ENCODE assay signal across 8 mouse cellular contexts in the genomic region with DNA sequence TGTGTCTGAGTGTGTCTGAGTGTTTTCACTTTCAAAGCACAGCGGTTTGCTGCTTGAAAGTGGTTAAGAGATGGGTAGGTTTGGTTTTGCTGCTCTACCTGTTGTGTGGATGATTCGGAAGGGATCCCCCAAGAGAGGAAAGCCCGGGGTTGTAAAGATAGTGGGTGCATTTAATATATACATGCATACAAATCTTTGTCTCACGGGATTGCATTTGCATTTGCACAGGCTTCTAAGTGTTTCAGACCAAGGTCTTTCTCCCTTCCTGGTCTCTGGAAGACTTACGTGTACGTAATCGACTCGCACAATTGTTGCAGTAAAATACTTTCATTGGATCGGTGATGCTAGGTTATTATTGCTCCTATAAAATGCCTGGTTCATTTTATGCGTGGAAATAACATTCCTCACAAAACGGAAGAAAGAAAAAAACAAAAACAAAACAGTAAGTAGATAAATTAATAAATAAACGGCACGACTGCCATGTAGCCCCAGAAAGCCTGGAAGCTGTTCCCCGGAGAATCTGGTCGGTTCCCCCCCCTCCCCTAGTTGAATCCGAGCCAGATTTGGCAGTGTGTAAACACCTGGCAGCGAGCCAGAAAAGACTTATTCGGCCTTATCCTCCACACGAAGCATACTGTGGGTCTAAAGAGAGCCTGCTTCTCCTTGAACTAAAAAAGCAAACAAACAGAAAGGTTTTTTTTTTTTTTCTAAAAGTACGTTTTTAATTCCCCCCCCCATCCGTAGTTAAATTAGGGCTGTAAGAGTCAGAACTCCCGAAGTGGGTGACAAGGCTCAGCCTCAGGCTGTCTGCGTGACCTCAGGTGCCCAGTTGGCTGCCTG. TPM values are rescaled to one million over a fixed set of nuclear protein-coding genes. Genes with fewer than 3 reads are reported as not detected.
A peak's percentile ranks its signal among the peaks of the same experiment; 100 is the strongest.
DNase-seq lines count a peak whose midpoint lies in the region; ATAC-seq and TF ChIP-seq lines count a peak whose summit lies in the region.

No protein-coding gene starts in this region.

- no peak overlapping the region for H3K4me3 ChIP-seq in lung, adult 2 months (replicated peaks; ENCODE audit: extremely low read depth, low read depth, low read length)
- H3K4me3 ChIP-seq in heart, embryonic 11.5 days (ENCODE audit: low read depth, low read length), result peak overlapping the region; percentile 58
- peak overlapping the region; percentile 66 for H3K4me3 ChIP-seq in kidney, embryonic 16.5 days (ENCODE audit: low read length)
- H3K4me3 ChIP-seq in stomach, postnatal 0 days (ENCODE audit: low read depth, low read length), result peak overlapping the region; percentile 58

- 5% methylated on average over 23 of the region's 23 CpGs for WGBS in lung, adult 2 months
- 8% methylated on average over 23 of the region's 23 CpGs for WGBS in heart, embryonic 11.5 days (ENCODE audit: insufficient replicate concordance)
- WGBS in kidney, embryonic 16.5 days, result 6% methylated on average over 23 of the region's 23 CpGs
- 8% methylated on average over 23 of the region's 23 CpGs for WGBS in stomach, postnatal 0 days

- TF ChIP-seq CTCF in lung, adult 2 months (IDR thresholded peaks at IDR 0.05; ENCODE audit: insufficient read depth, low read length), result no peak
- TF ChIP-seq CTCF in stomach, postnatal 0 days (IDR thresholded peaks at IDR 0.05; ENCODE audit: low read depth), result no peak

- no peaks in the 10 kb centered on the region for H3K36me3 ChIP-seq in heart, embryonic 11.5 days (ENCODE audit: control insufficient read depth, insufficient read depth, low read length)
- no peaks in the 10 kb centered on the region for H3K36me3 ChIP-seq in kidney, embryonic 16.5 days (ENCODE audit: insufficient read depth, low read length)
- H3K36me3 ChIP-seq in stomach, postnatal 0 days (ENCODE audit: control insufficient read depth, insufficient read depth, low read length), result no peaks in the 10 kb centered on the region

- 0 out of 2 replicates have a peak overlapping the region, but pooled peaks have one; percentile 29 for H3K27ac ChIP-seq in heart, embryonic 11.5 days (ENCODE audit: low read depth, low read length)
- peak overlapping the region; percentile 85 for H3K27ac ChIP-seq in kidney, embryonic 16.5 days (ENCODE audit: low read length)
- H3K27ac ChIP-seq in stomach, postnatal 0 days (replicated peaks), result peak overlapping the region; percentile 53; the same call in 1 of the 2 replicates

- H3K27me3 ChIP-seq in heart, embryonic 11.5 days (ENCODE audit: control insufficient read depth, insufficient read depth, low read length), result peaks cover 16% of the 10 kb centered on the region; the same call in 1 of the 2 replicates
- peaks cover 12% of the 10 kb centered on the region; the same call in 1 of the 2 replicates for H3K27me3 ChIP-seq in kidney, embryonic 16.5 days (ENCODE audit: insufficient read depth, low read length)
- no peaks in the 10 kb centered on the region for H3K27me3 ChIP-seq in stomach, postnatal 0 days (ENCODE audit: control insufficient read depth, insufficient read depth, low read length)

- no peaks in the 10 kb centered on the region for H3K9me3 ChIP-seq in heart, embryonic 11.5 days (replicated peaks; ENCODE audit: control insufficient read depth, low read length)
- H3K9me3 ChIP-seq in kidney, embryonic 16.5 days (ENCODE audit: low read length), result no peaks in the 10 kb centered on the region
- no peaks in the 10 kb centered on the region for H3K9me3 ChIP-seq in stomach, postnatal 0 days (ENCODE audit: control insufficient read depth, low read length)

- ATAC-seq in heart, embryonic 11.5 days (replicated peaks; ENCODE audit: insufficient number of reproducible peaks, low FRiP score, low TSS enrichment), result no peak
- ATAC-seq in kidney, embryonic 16.5 days (ENCODE audit: low FRiP score, low TSS enrichment), result no peak
- no peak for ATAC-seq in stomach, postnatal 0 days (ENCODE audit: low FRiP score, low TSS enrichment)
- ATAC-seq in erythroblast, adult 5-6 weeks (replicated peaks; ENCODE audit: low FRiP score, poor library complexity, severe bottlenecking), result no peak

- peak overlapping the region; percentile 65; the same call in 1 of the 2 replicates for H3K9ac ChIP-seq in heart, embryonic 11.5 days (ENCODE audit: low read depth, low read length)
- H3K9ac ChIP-seq in kidney, embryonic 16.5 days (replicated peaks; ENCODE audit: low read length), result peak overlapping the region; percentile 79
- peak overlapping the region; percentile 72 for H3K9ac ChIP-seq in stomach, postnatal 0 days (ENCODE audit: low read length)

- peak; percentile 15 for DNase-seq in lung, adult 2 months
- no peak for DNase-seq in lung, postnatal 25 days (ENCODE audit: low spot score)
- DNase-seq in cerebellum, postnatal 36 days, result peak; percentile 62 to 65
- peak; percentile 42 for DNase-seq in lung, postnatal 36 days
- DNase-seq in stomach, postnatal 0 days (ENCODE audit: low spot score), result peak; percentile 65

- peak overlapping the region; percentile 81 for H3K4me2 ChIP-seq in heart, embryonic 11.5 days
- peak overlapping the region; percentile 79 for H3K4me2 ChIP-seq in kidney, embryonic 16.5 days (replicated peaks; ENCODE audit: low read depth, low read length)
- peak overlapping the region; percentile 82 for H3K4me2 ChIP-seq in stomach, postnatal 0 days (replicated peaks; ENCODE audit: low read depth)

- TF ChIP-seq POLR2A in lung, adult 2 months (IDR thresholded peaks at IDR 0.05; ENCODE audit: borderline replicate concordance, extremely low read depth, low read depth, low read length), result no peak

- no peak for TF ChIP-seq EP300 in stomach, postnatal 0 days (optimal IDR thresholded peaks at IDR 0.05)

- H3K4me1 ChIP-seq in lung, adult 2 months (ENCODE audit: control insufficient read depth, insufficient read depth, low read length), result no peaks in the 10 kb centered on the region; the same call in 1 of the 2 replicates
- H3K4me1 ChIP-seq in heart, embryonic 11.5 days (ENCODE audit: control insufficient read depth, insufficient read depth, low read length), result no peaks in the 10 kb centered on the region
- H3K4me1 ChIP-seq in kidney, embryonic 16.5 days (ENCODE audit: insufficient read depth, low read length), result peaks cover 27% of the 10 kb centered on the region
- peaks cover 2% of the 10 kb centered on the region; the same call in 1 of the 2 replicates for H3K4me1 ChIP-seq in stomach, postnatal 0 days (replicated peaks; ENCODE audit: control insufficient read depth, insufficient read depth)

RNA-seq across cellular contexts. Expression of a gene that starts 2.7 kb away (rescaled TPM):
- 0.31 and 0.33 TPM in 2 replicates for polyA plus RNA-seq in lung, adult 2 months (2012; rRNA removed)
- polyA plus RNA-seq in heart, embryonic 11.5 days (2014; fragmentation: Nextera tagmentation; extraction: Ambion mirVana), result 1.2 and 1.3 TPM in 2 replicates
- 2.0 and 2.2 TPM in 2 replicates for polyA plus RNA-seq in kidney, embryonic 16.5 days (2015; fragmentation: Nextera tagmentation; extraction: Ambion mirVana)
- 0.62 and 0.72 TPM in 2 replicates for polyA plus RNA-seq in stomach, postnatal 0 days (2015; fragmentation: Nextera tagmentation; extraction: Ambion mirVana)
- total RNA-seq in erythroblast, adult 5-6 weeks (2015; ENCODE audit: low replicate concordance), result not detected in 2 replicates
- total RNA-seq in erythroblast, adult 5-6 weeks (2017; ENCODE audit: low replicate concordance), result 0.14 and 0.17 TPM in 2 replicates

Comparison
In these comparisons a context has a peak if more than half of its experiments do, and no peak if none do; other contexts are left out.
1. H3K27ac ChIP-seq: peak in every context shown above with its lines; median percentile 85 in kidney, embryonic 16.5 days; 53 in stomach, postnatal 0 days; 29 in heart, embryonic 11.5 days.